20 mouse cellular contexts compared by ENCODE assay signal in the genomic region with DNA sequence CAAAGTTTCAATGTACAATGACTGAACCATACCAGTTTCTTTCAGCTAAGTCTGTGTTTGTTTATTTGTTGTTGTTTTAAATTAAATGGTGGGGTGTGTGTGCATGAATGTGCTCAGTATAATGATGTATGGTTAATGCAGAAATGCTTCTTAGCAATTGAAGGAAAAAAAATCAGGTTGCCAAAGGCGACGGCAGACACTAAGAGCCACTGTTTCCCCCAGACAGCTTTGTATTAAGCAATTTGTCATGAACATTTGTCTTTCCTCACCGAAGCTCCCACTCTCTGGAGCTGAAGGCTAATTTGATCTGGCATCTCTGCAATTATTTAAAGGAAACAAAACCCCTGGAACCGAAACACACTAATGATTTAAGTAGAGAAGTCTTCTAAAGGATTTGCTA.
DNase-seq lines count a peak whose midpoint lies in the region; ATAC-seq lines count a peak whose summit lies in the region.
"Had no signal": no experiment of that assay in that cellular context is flagged by ENCODE, and none has a peak within 500 bp of the region (broad histone marks: within the 10 kb centered on the region; RNA-seq: fewer than 3 reads in every experiment).

No protein-coding gene starts in this region.

- no peak overlapping the region for H3K4me3 ChIP-seq in embryonic facial prominence, embryonic 14.5 days (ENCODE audit: low read depth, low read length)
- H3K4me3 ChIP-seq in embryonic facial prominence, embryonic 10.5 days, result no peak overlapping the region
- no peak overlapping the region for H3K4me3 ChIP-seq in hindbrain, embryonic 12.5 days
- H3K4me3 ChIP-seq in midbrain, embryonic 16.5 days (ENCODE audit: low read depth, low read length), result no peak overlapping the region
- H3K4me3 ChIP-seq: embryonic facial prominence, embryonic 12.5 days; gastrocnemius, adult 2 months; heart, embryonic 15.5 days; limb, embryonic 13.5 days had no signal

- no peaks in the 10 kb centered on the region for H3K4me1 ChIP-seq in embryonic facial prominence, embryonic 14.5 days (ENCODE audit: control insufficient read depth, insufficient read depth, low read length)
- H3K4me1 ChIP-seq in embryonic facial prominence, embryonic 10.5 days, result 0 out of 2 replicates have a peak, but pooled peaks cover 3% of the 10 kb centered on the region
- H3K4me1 ChIP-seq in hindbrain, embryonic 12.5 days, result no peaks in the 10 kb centered on the region
- H3K4me1 ChIP-seq in midbrain, embryonic 16.5 days (ENCODE audit: control insufficient read depth, insufficient read depth, low read length), result peaks cover 2% of the 10 kb centered on the region; the same call in 1 of the 2 replicates
- H3K4me1 ChIP-seq: embryonic facial prominence, embryonic 12.5 days; heart, embryonic 15.5 days had no signal

- H3K36me3 ChIP-seq in embryonic facial prominence, embryonic 14.5 days (ENCODE audit: control insufficient read depth, insufficient read depth, low read length), result no peaks in the 10 kb centered on the region
- H3K36me3 ChIP-seq in embryonic facial prominence, embryonic 10.5 days (replicated peaks), result no peaks in the 10 kb centered on the region
- H3K36me3 ChIP-seq in hindbrain, embryonic 12.5 days, result no peaks in the 10 kb centered on the region
- H3K36me3 ChIP-seq in midbrain, embryonic 16.5 days (ENCODE audit: control insufficient read depth, insufficient read depth, low read length), result no peaks in the 10 kb centered on the region
- H3K36me3 ChIP-seq: embryonic facial prominence, embryonic 12.5 days; G1E; heart, embryonic 15.5 days; limb, embryonic 13.5 days had no signal

- peak; percentile 53 for DNase-seq in embryonic facial prominence, embryonic 14.5 days (ENCODE audit: low spot score)
- no peak for DNase-seq in embryonic facial prominence, embryonic 10.5 days (ENCODE audit: low spot score)
- peak; percentile 21 for DNase-seq in brain, adult 2 months (ENCODE audit: low read depth, low spot score)
- no peak for DNase-seq in thymus, postnatal 14 days
- DNase-seq in gastrocnemius, postnatal 14 days, result no peak
- no peak for DNase-seq in cerebellum, postnatal 10 days
- DNase-seq: adrenal gland, adult 2 months; cerebellum, adult 18-20 months; gastrocnemius, adult 2 months; heart, adult 18-20 months; kidney, adult 11 months; kidney, postnatal 10 days had no signal

- intact Hi-C loops in gastrocnemius, postnatal 14 days (cut with DNase I; ENCODE audit: low total_unique reads), result no loop called here

- no peaks in the 10 kb centered on the region for H3K27me3 ChIP-seq in embryonic facial prominence, embryonic 14.5 days (replicated peaks; ENCODE audit: control insufficient read depth, insufficient read depth, low read length)
- H3K27me3 ChIP-seq in embryonic facial prominence, embryonic 10.5 days (replicated peaks; ENCODE audit: low read depth, poor library complexity, severe bottlenecking), result no peaks in the 10 kb centered on the region
- H3K27me3 ChIP-seq in hindbrain, embryonic 12.5 days, result no peaks in the 10 kb centered on the region
- H3K27me3 ChIP-seq in midbrain, embryonic 16.5 days (ENCODE audit: control insufficient read depth, insufficient read depth, low read depth, low read length), result no peaks in the 10 kb centered on the region
- H3K27me3 ChIP-seq: embryonic facial prominence, embryonic 12.5 days; heart, embryonic 15.5 days; limb, embryonic 13.5 days had no signal

- WGBS in embryonic facial prominence, embryonic 14.5 days, result 22% methylated on average over 4 of the region's 4 CpGs
- WGBS in embryonic facial prominence, embryonic 10.5 days, result 42% methylated on average over 4 of the region's 4 CpGs
- WGBS in hindbrain, embryonic 12.5 days, result 27% methylated on average over 4 of the region's 4 CpGs
- WGBS in midbrain, embryonic 16.5 days, result 29% methylated on average over 4 of the region's 4 CpGs

- no peak for ATAC-seq in embryonic facial prominence, embryonic 14.5 days (ENCODE audit: low read depth)
- peak; percentile 57 for ATAC-seq in hindbrain, embryonic 12.5 days (ENCODE audit: low FRiP score)
- ATAC-seq in midbrain, embryonic 16.5 days, result peak; percentile 80
- ATAC-seq: CD4-positive, CD25-positive, alpha-beta regulatory T cell, adult 4 months had no signal

- H3K4me2 ChIP-seq in embryonic facial prominence, embryonic 14.5 days (ENCODE audit: low read depth, low read length), result no peak overlapping the region
- no peak overlapping the region for H3K4me2 ChIP-seq in hindbrain, embryonic 12.5 days (replicated peaks)
- no peak overlapping the region for H3K4me2 ChIP-seq in midbrain, embryonic 16.5 days (ENCODE audit: low read length)
- H3K4me2 ChIP-seq: embryonic facial prominence, embryonic 12.5 days; heart, embryonic 15.5 days; limb, embryonic 13.5 days had no signal

- no peak overlapping the region for H3K27ac ChIP-seq in embryonic facial prominence, embryonic 14.5 days (replicated peaks; ENCODE audit: low read depth, low read length)
- no peak overlapping the region for H3K27ac ChIP-seq in embryonic facial prominence, embryonic 10.5 days (replicated peaks)
- no peak overlapping the region for H3K27ac ChIP-seq in hindbrain, embryonic 12.5 days
- no peak overlapping the region for H3K27ac ChIP-seq in midbrain, embryonic 16.5 days (ENCODE audit: low read length)
- H3K27ac ChIP-seq: embryonic facial prominence, embryonic 12.5 days; gastrocnemius, adult 2 months; heart, embryonic 15.5 days; limb, embryonic 13.5 days; liver, embryonic 14.5 days had no signal

- no peak overlapping the region for H3K9ac ChIP-seq in embryonic facial prominence, embryonic 14.5 days (ENCODE audit: low read depth, low read length)
- no peak overlapping the region for H3K9ac ChIP-seq in hindbrain, embryonic 12.5 days
- no peak overlapping the region for H3K9ac ChIP-seq in midbrain, embryonic 16.5 days (ENCODE audit: low read depth, low read length)
- H3K9ac ChIP-seq: embryonic facial prominence, embryonic 12.5 days; heart, embryonic 15.5 days; limb, embryonic 13.5 days; liver, embryonic 14.5 days had no signal

- no peaks in the 10 kb centered on the region for H3K9me3 ChIP-seq in embryonic facial prominence, embryonic 14.5 days (ENCODE audit: control insufficient read depth, low read length)
- H3K9me3 ChIP-seq in embryonic facial prominence, embryonic 10.5 days, result 0 out of 2 replicates have a peak, but pooled peaks cover 5% of the 10 kb centered on the region
- no peaks in the 10 kb centered on the region for H3K9me3 ChIP-seq in hindbrain, embryonic 12.5 days (replicated peaks)
- H3K9me3 ChIP-seq in midbrain, embryonic 16.5 days (replicated peaks; ENCODE audit: control insufficient read depth, low read length, poor library complexity, severe bottlenecking), result no peaks in the 10 kb centered on the region
- H3K9me3 ChIP-seq: heart, embryonic 15.5 days; limb, embryonic 13.5 days had no signal

Comparison
In these comparisons a context has a peak if more than half of its experiments do, and no peak if none do; other contexts are left out.
1. DNase-seq: peak in embryonic facial prominence, embryonic 14.5 days (single experiment) and brain, adult 2 months (single experiment); none in embryonic facial prominence, embryonic 10.5 days (single experiment), thymus, postnatal 14 days (single experiment), gastrocnemius, postnatal 14 days (single experiment) and cerebellum, postnatal 10 days (0 of 2).